Mouse (Mus musculus): ENCODE measurements around the gene Rps29.

- TF ChIP-seq CTCF (IDR thresholded peaks at IDR 0.05; ENCODE audit: low read depth) (no peak), EP300 (IDR thresholded peaks at IDR 0.05; ENCODE audit: low read depth) (no peak)
Measured at GRCm38 (mm10) chr12:69197378-69198163, 38.6 kb upstream of the Rps29 start.

Measured in liver, postnatal 0 days (tissue).